Mouse (Mus musculus): ENCODE measurements around the gene Gfi1. TPM values are rescaled to one million over a fixed set of nuclear protein-coding genes. Genes with fewer than 3 reads are reported as not detected.

Gene Gfi1
- total RNA-seq, 4 experiments from 2014 or later, result not detected

DNA sequence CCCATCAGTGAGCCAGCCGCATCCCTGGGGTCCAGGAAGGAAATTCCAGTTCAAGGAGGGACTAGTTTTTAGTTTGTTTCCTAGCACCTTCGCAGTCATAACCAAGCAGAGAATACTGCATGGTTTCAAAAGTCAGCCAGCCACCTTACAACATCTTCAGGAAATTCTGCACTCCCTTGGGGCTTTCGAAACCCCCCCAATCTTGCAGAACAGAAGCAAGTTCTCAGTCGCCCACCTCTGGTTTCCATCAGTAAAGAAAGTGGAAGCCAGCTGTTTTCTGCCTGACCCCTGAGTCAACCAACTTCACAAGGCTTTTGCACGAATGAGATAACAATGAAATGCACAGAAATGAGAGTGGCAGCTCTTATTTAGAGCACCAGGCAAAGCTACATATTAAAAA lies 47.4 kb downstream of the Gfi1 start:
- no peak for DNase-seq (ENCODE audit: low spot score in 2 of 2)

Other genes with a start within 250 kb of the Gfi1 start
- gene Gm42669, start 218.4 kb downstream of the Gfi1 start, total RNA-seq (2022), result not detected
- gene 1700028K03Rik, start 191.3 kb downstream of the Gfi1 start, total RNA-seq (2022), result not detected
- 10 to 100 TPM; 10.2 to 16.1 (median 12.3) TPM for gene Rpap2, start 128.7 kb downstream of the Gfi1 start, total RNA-seq (2022)
- 1 to 10 TPM; 4.1 to 5.7 (median 5.4) TPM for gene Glmn, start 128.1 kb downstream of the Gfi1 start, total RNA-seq (2022)
- gene Ube2d2b, start 104.1 kb upstream of the Gfi1 start, total RNA-seq (2022), result not detected
- gene Evi5, start 149.1 kb upstream of the Gfi1 start, total RNA-seq (2022), result 10 to 100 TPM; 16.1 to 19.3 (median 17.6) TPM
- 10 to 100 TPM; 33.4 to 46.0 (median 39.4) TPM for gene Rpl5, start 174.5 kb upstream of the Gfi1 start, total RNA-seq (2022)